Comparison of ENCODE assay signal across 12 mouse cellular contexts in genomic region chr8:45610426-45611215, GRCm38 (mm10).
DNase-seq lines count a peak whose midpoint lies in the region; ATAC-seq and TF ChIP-seq lines count a peak whose summit lies in the region.
"Had no signal": no experiment of that assay in that cellular context is flagged by ENCODE, and none has a peak within 500 bp of the region (broad histone marks: within the 10 kb centered on the region; RNA-seq: fewer than 3 reads in every experiment).

No protein-coding gene starts in this region.

- peak overlapping the region; percentile 55 for H3K27ac ChIP-seq in left cerebral cortex, adult 2 months
- H3K27ac ChIP-seq in brown adipose tissue, adult 24 weeks (replicated peaks; ENCODE audit: low read depth, low read length): peak overlapping the region; percentile 57
- H3K27ac ChIP-seq in forebrain, embryonic 16.5 days (ENCODE audit: low read length): no peak overlapping the region
- H3K27ac ChIP-seq: forebrain, embryonic 15.5 days; heart, adult 2 months had no signal

- CTCF ChIA-PET in Patski (lab: Charles Lee): interaction anchor here (1.4 to 1.8 kb wide), 3 partner anchors 23 to 170 kb away, joined by 3 to 5 read pairs (median 3); no protein-coding TSS in a partner anchor

- no peak for TF ChIP-seq CTCF in left cerebral cortex, adult 2 months (IDR thresholded peaks at IDR 0.05)
- TF ChIP-seq CTCF in Patski (IDR thresholded peaks at IDR 0.05): no peak

- in situ Hi-C loops in Patski (cut with MboI; ENCODE audit: low pct_unique_long_range_greater_than_20kb): no loop called here

- no peaks in the 10 kb centered on the region for H3K9me3 ChIP-seq in forebrain, embryonic 16.5 days (ENCODE audit: control insufficient read depth, low read length)
- H3K9me3 ChIP-seq: forebrain, embryonic 15.5 days had no signal

- H3K4me2 ChIP-seq in forebrain, embryonic 16.5 days (ENCODE audit: low read length): no peak overlapping the region
- H3K4me2 ChIP-seq: forebrain, embryonic 15.5 days had no signal

- intact Hi-C loops in left cerebral cortex, adult 2 months (cut with DNase I): loop anchor here (1.0 kb wide), 1 partner anchor 17 kb away; no protein-coding TSS in a partner anchor

- DNase-seq in left cerebral cortex, adult 2 months (ENCODE audit: extremely low spot score in 1 of 2, low spot score in 2 of 2): no peak
- no peak for DNase-seq in left cerebral cortex, adult 9 months (ENCODE audit: low spot score in 2 of 2)
- DNase-seq in Patski (ENCODE audit: low read depth, low spot score): peak; percentile 38
- peak; percentile 57 for DNase-seq in kidney, postnatal 14 days
- no peak for DNase-seq in right cerebral cortex, adult 2 months (ENCODE audit: low spot score in 2 of 2)
- no peak for DNase-seq in natural killer cell, adult 2 months (ENCODE audit: low spot score in 2 of 2)
- DNase-seq: cerebellum, adult 11-12 months; heart, adult 2 months; right cerebral cortex, postnatal 25 days had no signal

- ATAC-seq in Patski: peak; percentile 57
- no peak for ATAC-seq in forebrain, embryonic 16.5 days
- ATAC-seq: forebrain, embryonic 15.5 days had no signal

- no peak overlapping the region for H3K4me3 ChIP-seq in left cerebral cortex, adult 2 months
- no peak overlapping the region for H3K4me3 ChIP-seq in brown adipose tissue, adult 24 weeks (ENCODE audit: insufficient read depth, low read depth, low read length)
- H3K4me3 ChIP-seq in forebrain, embryonic 16.5 days (replicated peaks; ENCODE audit: low read length): no peak overlapping the region
- H3K4me3 ChIP-seq: forebrain, embryonic 15.5 days; heart, adult 2 months had no signal

- no peaks in the 10 kb centered on the region for H3K4me1 ChIP-seq in brown adipose tissue, adult 24 weeks (ENCODE audit: control insufficient read depth, insufficient read depth, insufficient read length, low read length)
- peaks cover 3% of the 10 kb centered on the region; the same call in 1 of the 2 replicates for H3K4me1 ChIP-seq in forebrain, embryonic 16.5 days (replicated peaks; ENCODE audit: control insufficient read depth, insufficient read depth, low read length)

- H3K27me3 ChIP-seq in Patski: no peaks in the 10 kb centered on the region
- H3K27me3 ChIP-seq in forebrain, embryonic 16.5 days (replicated peaks; ENCODE audit: control insufficient read depth, insufficient read depth, low read length): no peaks in the 10 kb centered on the region
- H3K27me3 ChIP-seq: forebrain, embryonic 15.5 days had no signal

- 29% methylated on average over 7 of the region's 7 CpGs for WGBS in forebrain, embryonic 16.5 days

- POLR2A ChIA-PET in Patski (lab: Charles Lee): interaction anchor here (0.6 to 1.3 kb wide), 4 partner anchors 10 to 29 kb away, joined by 3 to 6 read pairs (median 4); no protein-coding TSS in a partner anchor

- no peak overlapping the region for H3K9ac ChIP-seq in forebrain, embryonic 16.5 days (replicated peaks; ENCODE audit: low read depth, low read length)
- H3K9ac ChIP-seq: forebrain, embryonic 15.5 days had no signal

- no peaks in the 10 kb centered on the region for H3K36me3 ChIP-seq in forebrain, embryonic 16.5 days (ENCODE audit: control insufficient read depth, insufficient read depth)
- H3K36me3 ChIP-seq: forebrain, embryonic 15.5 days had no signal

Comparison
In these comparisons a context has a peak if more than half of its experiments do, and no peak if none do; other contexts are left out.
1. DNase-seq: peak in Patski (single experiment) and kidney, postnatal 14 days (single experiment); none in left cerebral cortex, adult 2 months (0 of 2), left cerebral cortex, adult 9 months (0 of 2), right cerebral cortex, adult 2 months (0 of 2) and natural killer cell, adult 2 months (0 of 2).